Comparison of ENCODE assay signal across 8 mouse cellular contexts in genomic region chr15:84854171-84854811, GRCm38 (mm10). TPM values are rescaled to one million over a fixed set of nuclear protein-coding genes. Genes with fewer than 3 reads are reported as not detected.
DNase-seq lines count a peak whose midpoint lies in the region; ATAC-seq and TF ChIP-seq lines count a peak whose summit lies in the region.

No protein-coding gene starts in this region.

- H3K4me2 ChIP-seq in hindbrain, postnatal 0 days (ENCODE audit: low read depth, low read length) = peak overlapping the region; percentile 99
- peak overlapping the region; percentile 81 for H3K4me2 ChIP-seq in liver, embryonic 15.5 days
- H3K4me2 ChIP-seq in stomach, embryonic 15.5 days = peak overlapping the region; percentile 99

- intact Hi-C loops in left cerebral cortex, postnatal 25 days (cut with DNase I) = loop anchor here (5.0 kb wide), 1 partner anchor 52 kb away; no protein-coding TSS in a partner anchor

- peak; percentile 3; the same call in 1 of the 2 replicates for ATAC-seq in hindbrain, postnatal 0 days
- no peak for ATAC-seq in liver, embryonic 15.5 days (ENCODE audit: insufficient read depth)
- no peak for ATAC-seq in stomach, embryonic 15.5 days (ENCODE audit: insufficient read depth, low FRiP score, low read depth)

- no peak for TF ChIP-seq POLR2A in bone marrow macrophage, adult 2 months (IDR thresholded peaks at IDR 0.05; ENCODE audit: borderline replicate concordance, low read depth, low read length)

- WGBS in hindbrain, postnatal 0 days = under 1% methylated on average over 47 of the region's 49 CpGs
- under 1% methylated on average over 49 of the region's 49 CpGs for WGBS in liver, embryonic 15.5 days (ENCODE audit: insufficient replicate concordance)
- WGBS in stomach, embryonic 15.5 days = under 1% methylated on average over 49 of the region's 49 CpGs

- no peaks in the 10 kb centered on the region for H3K9me3 ChIP-seq in hindbrain, postnatal 0 days (ENCODE audit: low read length)
- no peaks in the 10 kb centered on the region for H3K9me3 ChIP-seq in liver, embryonic 15.5 days (replicated peaks)
- H3K9me3 ChIP-seq in stomach, embryonic 15.5 days = no peaks in the 10 kb centered on the region

- no peaks in the 10 kb centered on the region for H3K27me3 ChIP-seq in hindbrain, postnatal 0 days (ENCODE audit: insufficient read depth, low read length)
- peaks cover 92% of the 10 kb centered on the region for H3K27me3 ChIP-seq in liver, embryonic 15.5 days
- peaks cover 8% of the 10 kb centered on the region for H3K27me3 ChIP-seq in stomach, embryonic 15.5 days (replicated peaks)

- H3K4me3 ChIP-seq in bone marrow macrophage, adult 2 months (ENCODE audit: insufficient read depth, low read length) = peak overlapping the region; percentile 97
- peak overlapping the region; percentile 77 for H3K4me3 ChIP-seq in hindbrain, postnatal 0 days (ENCODE audit: low read length)
- H3K4me3 ChIP-seq in liver, embryonic 15.5 days (replicated peaks) = peak overlapping the region; percentile 57
- H3K4me3 ChIP-seq in stomach, embryonic 15.5 days (replicated peaks) = peak overlapping the region; percentile 71

- no peaks in the 10 kb centered on the region for H3K36me3 ChIP-seq in hindbrain, postnatal 0 days (ENCODE audit: insufficient read depth, low read length)
- no peaks in the 10 kb centered on the region for H3K36me3 ChIP-seq in liver, embryonic 15.5 days (replicated peaks)
- H3K36me3 ChIP-seq in stomach, embryonic 15.5 days = no peaks in the 10 kb centered on the region

- H3K27ac ChIP-seq in bone marrow macrophage, adult 2 months (ENCODE audit: insufficient read depth, low read depth, low read length) = no peak overlapping the region
- peak overlapping the region; percentile 90 for H3K27ac ChIP-seq in hindbrain, postnatal 0 days
- H3K27ac ChIP-seq in liver, embryonic 15.5 days (replicated peaks) = no peak overlapping the region
- no peak overlapping the region for H3K27ac ChIP-seq in stomach, embryonic 15.5 days

- peak overlapping the region; percentile 72 for H3K9ac ChIP-seq in hindbrain, postnatal 0 days (replicated peaks; ENCODE audit: low read length)
- H3K9ac ChIP-seq in liver, embryonic 15.5 days = no peak overlapping the region
- no peak overlapping the region for H3K9ac ChIP-seq in stomach, embryonic 15.5 days

- TF ChIP-seq CTCF in bone marrow macrophage, adult 2 months (IDR thresholded peaks at IDR 0.05; ENCODE audit: low read depth, low read length) = no peak
- TF ChIP-seq CTCF in hindbrain, postnatal 0 days (IDR thresholded peaks at IDR 0.05; ENCODE audit: low read depth) = no peak

- peak; percentile 24 to 39 for DNase-seq in left cerebral cortex, postnatal 25 days (ENCODE audit: low spot score in 2 of 2)
- DNase-seq in left cerebral cortex, adult 8-10 months (ENCODE audit: low spot score in 2 of 2) = no peak
- peak; percentile 54 for DNase-seq in embryo, embryonic 9.5 days (ENCODE audit: extremely low spot score)
- DNase-seq in hindbrain, postnatal 0 days (ENCODE audit: low spot score) = peak; percentile 68
- no peak for DNase-seq in urinary bladder, postnatal 25 days (ENCODE audit: low spot score)

- H3K4me1 ChIP-seq in bone marrow macrophage, adult 2 months (ENCODE audit: control insufficient read depth, insufficient read depth, low read length) = peaks cover 11% of the 10 kb centered on the region
- peaks cover 20% of the 10 kb centered on the region; the same call in 1 of the 2 replicates for H3K4me1 ChIP-seq in hindbrain, postnatal 0 days (ENCODE audit: insufficient read depth, low read length)
- H3K4me1 ChIP-seq in liver, embryonic 15.5 days (replicated peaks) = peaks cover 37% of the 10 kb centered on the region
- H3K4me1 ChIP-seq in stomach, embryonic 15.5 days = peaks cover 24% of the 10 kb centered on the region

RNA-seq across cellular contexts. Expression of gene Phf21b, which starts 1.6 kb away (rescaled TPM):
- total RNA-seq in left cerebral cortex, postnatal 25 days (2021) = 10 to 100 TPM; 14.2 to 16.9 TPM
- total RNA-seq in left cerebral cortex, adult 8-10 months (2022) = 10 to 100 TPM; 10.6 to 17.9 (median 14.5) TPM
- polyA plus RNA-seq in bone marrow macrophage, adult 2 months (2012; ENCODE audit: insufficient read depth, insufficient read length, missing spikeins) = 0.41 TPM in 1 of 2 replicates, not detected in the other
- total RNA-seq in hindbrain, postnatal 0 days (2014; rRNA removed) = 22.8 and 29.7 TPM in 2 replicates
- 2.2 and 2.5 TPM in 2 replicates for polyA plus RNA-seq in hindbrain, postnatal 0 days (2015; fragmentation: Nextera tagmentation; extraction: Ambion mirVana)
- polyA plus RNA-seq in liver, embryonic 15.5 days (2015; fragmentation: Nextera tagmentation; extraction: Ambion mirVana) = 0.03 TPM in 1 of 2 replicates, not detected in the other
- polyA plus RNA-seq in stomach, embryonic 15.5 days (2015; fragmentation: Nextera tagmentation; extraction: Ambion mirVana) = 0.58 and 0.65 TPM in 2 replicates

Comparison
In these comparisons a context has a peak if more than half of its experiments do, and no peak if none do; other contexts are left out.
1. DNase-seq: peak in left cerebral cortex, postnatal 25 days (2 of 2), embryo, embryonic 9.5 days (single experiment) and hindbrain, postnatal 0 days (single experiment); none in left cerebral cortex, adult 8-10 months (0 of 2) and urinary bladder, postnatal 25 days (single experiment).
2. Peak in every context shown above with its lines, with median percentiles within 50 percentile points of each other: H3K4me3 ChIP-seq and H3K4me2 ChIP-seq.